Mouse (Mus musculus): ENCODE results near the gene Ptgis. TPM values are rescaled to one million over a fixed set of nuclear protein-coding genes. Genes with fewer than 3 reads are reported as not detected.
A peak's percentile ranks its signal among the peaks of the same experiment; 100 is the strongest.

The Ptgis gene
- total and polyA plus RNA-seq, 3 experiments, result 16.3 to 32.1 (median 17.7) TPM

- WGBS, result 55% methylated on average over 8 of the region's 8 CpGs
- H3K4me1 ChIP-seq (ENCODE audit: control insufficient read depth, insufficient read depth, low read length), result peaks cover 6% of the 10 kb centered on the region
- no peaks in the 10 kb centered on the region for H3K79me2 ChIP-seq (replicated peaks; ENCODE audit: control insufficient read depth, insufficient read depth, low read length)
- intact Hi-C loops (cut with DNase I), result no loop called here
- TF ChIP-seq CTCF (IDR thresholded peaks at IDR 0.05), result no peak
- 0 out of 2 replicates have a peak, but pooled peaks have one; percentile 29 for TF ChIP-seq EP300 (IDR thresholded peaks at IDR 0.05; ENCODE audit: insufficient read depth, low read depth, low read length)
- DNase-seq, result peak in 1 of 2 experiments; percentile 79
- no peak overlapping the region for H3K27ac ChIP-seq
- H3K9ac ChIP-seq (ENCODE audit: low read depth, low read length), result no peak overlapping the region
- no peaks in the 10 kb centered on the region for H3K36me3 ChIP-seq (ENCODE audit: control insufficient read depth, insufficient read depth, low read length)
- H3K27me3 ChIP-seq (ENCODE audit: control insufficient read depth, insufficient read depth, low read length), result no peaks in the 10 kb centered on the region
- H3K4me3 ChIP-seq, result no peak overlapping the region
Observed at GRCm38 (mm10) chr2:167263040-167263810, 22.8 kb upstream of the Ptgis start.

DNA sequence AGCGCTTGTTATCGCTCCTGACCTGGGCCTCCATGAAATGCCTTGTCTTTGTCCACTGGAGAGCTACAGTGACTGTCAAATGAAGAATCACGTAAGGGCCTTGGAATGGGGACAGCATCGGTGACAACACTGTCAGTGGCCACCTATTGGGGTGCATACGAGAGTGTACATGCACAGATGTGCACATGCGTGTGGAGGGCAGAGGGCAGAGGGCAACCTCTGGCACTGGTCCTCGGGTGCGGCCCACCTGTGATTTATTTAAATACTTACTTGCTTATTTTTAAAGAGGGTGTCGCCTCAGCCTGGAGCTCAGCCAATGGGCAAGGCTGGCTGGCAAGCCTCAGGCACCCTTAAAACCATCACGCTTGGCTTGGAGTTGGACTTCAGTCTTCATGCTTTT lies 22.0 kb upstream of the Ptgis start:
- DNase-seq, result no peak
- H3K79me2 ChIP-seq (replicated peaks; ENCODE audit: control insufficient read depth, insufficient read depth, low read length), result no peaks in the 10 kb centered on the region
- 94% methylated on average over 10 of the region's 10 CpGs for WGBS
- H3K4me1 ChIP-seq (ENCODE audit: control insufficient read depth, insufficient read depth, low read length), result peaks cover 4% of the 10 kb centered on the region
- H3K27me3 ChIP-seq (ENCODE audit: control insufficient read depth, insufficient read depth, low read length), result no peaks in the 10 kb centered on the region
- intact Hi-C loops (cut with DNase I), result no loop called here
- H3K36me3 ChIP-seq (ENCODE audit: control insufficient read depth, insufficient read depth, low read length), result no peaks in the 10 kb centered on the region
- no peak overlapping the region for H3K9ac ChIP-seq (ENCODE audit: low read depth, low read length)
- TF ChIP-seq CTCF (IDR thresholded peaks at IDR 0.05), result no peak
- no peak for TF ChIP-seq EP300 (IDR thresholded peaks at IDR 0.05; ENCODE audit: insufficient read depth, low read depth, low read length)
- no peak for TF ChIP-seq POLR2A (IDR thresholded peaks at IDR 0.05; ENCODE audit: insufficient read depth, low read depth, low read length)
- no peak overlapping the region for H3K27ac ChIP-seq
- no peak overlapping the region for H3K4me3 ChIP-seq

DNA sequence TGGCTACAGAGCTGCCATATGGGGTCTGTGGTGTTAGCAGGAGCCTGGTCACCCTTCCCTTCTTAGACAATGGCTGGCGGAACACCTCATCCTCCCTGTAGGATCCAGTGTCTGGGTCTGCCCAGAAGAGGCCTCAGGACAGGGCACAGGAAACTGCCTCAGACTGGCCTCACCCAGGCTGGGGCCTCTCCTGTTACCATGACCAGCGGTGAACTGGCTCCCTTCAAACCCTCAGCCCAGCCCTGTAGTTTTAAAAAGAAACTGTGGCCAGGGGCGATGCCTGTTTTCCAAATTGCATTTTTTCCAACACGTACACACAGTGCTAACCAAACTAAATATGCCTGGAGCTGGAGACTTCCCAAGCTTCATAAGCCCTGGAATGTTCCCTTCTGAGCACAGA lies 20.7 kb upstream of the Ptgis start:
- no peak overlapping the region for H3K9ac ChIP-seq (ENCODE audit: low read depth, low read length)
- H3K27me3 ChIP-seq (ENCODE audit: control insufficient read depth, insufficient read depth, low read length), result no peaks in the 10 kb centered on the region
- 57% methylated on average over 4 of the region's 4 CpGs for WGBS
- no peak overlapping the region for H3K4me3 ChIP-seq
- H3K27ac ChIP-seq, result no peak overlapping the region; the same call in none of the 2 replicates
- no peaks in the 10 kb centered on the region for H3K36me3 ChIP-seq (ENCODE audit: control insufficient read depth, insufficient read depth, low read length)
- DNase-seq, result peak in 1 of 2 experiments; percentile 36
- H3K4me1 ChIP-seq (ENCODE audit: control insufficient read depth, insufficient read depth, low read length), result peaks cover 2% of the 10 kb centered on the region; the same call in 1 of the 2 replicates
- no peaks in the 10 kb centered on the region for H3K79me2 ChIP-seq (replicated peaks; ENCODE audit: control insufficient read depth, insufficient read depth, low read length)
- no peak for TF ChIP-seq EP300 (IDR thresholded peaks at IDR 0.05; ENCODE audit: insufficient read depth, low read depth, low read length)
- TF ChIP-seq CTCF (IDR thresholded peaks at IDR 0.05), result no peak
- no peak for TF ChIP-seq POLR2A (IDR thresholded peaks at IDR 0.05; ENCODE audit: insufficient read depth, low read depth, low read length)
- intact Hi-C loops (cut with DNase I), result no loop called here

- Histone ChIP-seq H3K36me3 (ENCODE audit: control insufficient read depth, insufficient read depth, low read length) (no peaks in the 10 kb centered on the region), H3K4me1 (ENCODE audit: control insufficient read depth, insufficient read depth, low read length) (peaks cover 6% of the 10 kb centered on the region), H3K27ac (no peak overlapping the region), H3K4me3 (no peak overlapping the region), H3K27me3 (ENCODE audit: control insufficient read depth, insufficient read depth, low read length) (no peaks in the 10 kb centered on the region), H3K79me2 (replicated peaks; ENCODE audit: control insufficient read depth, insufficient read depth, low read length) (no peaks in the 10 kb centered on the region), H3K9ac (ENCODE audit: low read depth, low read length) (no peak overlapping the region)
- DNase-seq, result no peak
- intact Hi-C loops (cut with DNase I), result no loop called here
- 68% methylated on average over 3 of the region's 3 CpGs for WGBS
- TF ChIP-seq POLR2A (IDR thresholded peaks at IDR 0.05; ENCODE audit: insufficient read depth, low read depth, low read length), result no peak
- TF ChIP-seq EP300 (IDR thresholded peaks at IDR 0.05; ENCODE audit: insufficient read depth, low read depth, low read length), result no peak
- TF ChIP-seq CTCF (IDR thresholded peaks at IDR 0.05), result no peak
Observed at GRCm38 (mm10) chr2:167257790-167258189, 17.4 kb upstream of the Ptgis start.

GRCm38 (mm10) chr2:167254808-167255207 lies 14.4 kb upstream of the Ptgis start:
- no peak for DNase-seq
- no peaks in the 10 kb centered on the region for H3K27me3 ChIP-seq (ENCODE audit: control insufficient read depth, insufficient read depth, low read length)
- H3K4me3 ChIP-seq, result no peak overlapping the region
- intact Hi-C loops (cut with DNase I), result no loop called here
- H3K27ac ChIP-seq, result no peak overlapping the region
- WGBS, result 79% methylated on average over 6 of the region's 6 CpGs
- H3K4me1 ChIP-seq (ENCODE audit: control insufficient read depth, insufficient read depth, low read length), result peaks cover 13% of the 10 kb centered on the region
- no peaks in the 10 kb centered on the region for H3K79me2 ChIP-seq (replicated peaks; ENCODE audit: control insufficient read depth, insufficient read depth, low read length)
- TF ChIP-seq EP300 (IDR thresholded peaks at IDR 0.05; ENCODE audit: insufficient read depth, low read depth, low read length), result no peak
- no peak for TF ChIP-seq CTCF (IDR thresholded peaks at IDR 0.05)
- TF ChIP-seq POLR2A (IDR thresholded peaks at IDR 0.05; ENCODE audit: insufficient read depth, low read depth, low read length), result no peak
- no peaks in the 10 kb centered on the region for H3K36me3 ChIP-seq (ENCODE audit: control insufficient read depth, insufficient read depth, low read length)
- H3K9ac ChIP-seq (ENCODE audit: low read depth, low read length), result no peak overlapping the region

GRCm38 (mm10) chr2:167254185-167254584 lies 13.8 kb upstream of the Ptgis start:
- WGBS, result 32% methylated on average over 7 of the region's 7 CpGs
- TF ChIP-seq EP300 (IDR thresholded peaks at IDR 0.05; ENCODE audit: insufficient read depth, low read depth, low read length) (peak; percentile 54; the same call in 1 of the 2 replicates), CTCF (IDR thresholded peaks at IDR 0.05) (no peak), POLR2A (IDR thresholded peaks at IDR 0.05; ENCODE audit: insufficient read depth, low read depth, low read length) (no peak)
- Histone ChIP-seq H3K36me3 (ENCODE audit: control insufficient read depth, insufficient read depth, low read length) (no peaks in the 10 kb centered on the region), H3K27me3 (ENCODE audit: control insufficient read depth, insufficient read depth, low read length) (no peaks in the 10 kb centered on the region), H3K9ac (ENCODE audit: low read depth, low read length) (no peak overlapping the region), H3K4me3 (no peak overlapping the region), H3K4me1 (ENCODE audit: control insufficient read depth, insufficient read depth, low read length) (peaks cover 13% of the 10 kb centered on the region), H3K79me2 (replicated peaks; ENCODE audit: control insufficient read depth, insufficient read depth, low read length) (no peaks in the 10 kb centered on the region), H3K27ac (peak overlapping the region; percentile 32; the same call in 1 of the 2 replicates)
- DNase-seq, result peak; percentile 67 to 78
- intact Hi-C loops (cut with DNase I), result no loop called here
